Mouse (Mus musculus) midbrain, postnatal 0 days (tissue): ENCODE data around the gene AI854703. TPM values are rescaled to one million over a fixed set of nuclear protein-coding genes. Genes with fewer than 3 reads are reported as not detected.

Experiments
- ATAC-seq: fragments of 200-750 bp; cut with Nextera tagmentation; 2 replicates; pipeline ENCODE4 v1.8.0; 2017; ENCODE audit warnings: moderate number of reproducible peaks, mild to moderate bottlenecking, moderate TSS enrichment, moderate library complexity; ENCODE audit not compliant: low FRiP score
- DNase-seq: peaks from one replicate; pipeline ENCODE4 v3.0.0-alpha.2; 2015; ENCODE audit warnings: low spot score
- H3K27ac ChIP-seq: fragments of 300-500 bp; sonication (generic); 2 replicates; pipeline ENCODE4 v1.5.1; 2014; ENCODE audit warnings: low read depth, mild to moderate bottlenecking, low read length, mixed read lengths
- H3K27me3 ChIP-seq: fragments of 300-500 bp; sonication (generic); 2 replicates; pipeline ENCODE4 v1.6.1; 2014; ENCODE audit warnings: low read length, control low read depth, mixed read lengths; ENCODE audit not compliant: insufficient read depth
- H3K36me3 ChIP-seq: fragments of 300-500 bp; sonication (generic); 2 replicates; pipeline ENCODE4 v1.6.1; 2014; ENCODE audit warnings: low read length, control low read depth, mixed read lengths; ENCODE audit not compliant: insufficient read depth
- H3K4me1 ChIP-seq: fragments of 300-500 bp; sonication (generic); 2 replicates; pipeline ENCODE4 v1.6.1; 2014; ENCODE audit warnings: mild to moderate bottlenecking, control low read depth, antibody characterized with exemption, low read length, mixed read lengths; ENCODE audit not compliant: insufficient read depth
- H3K4me2 ChIP-seq: fragments of 300-500 bp; sonication (generic); 2 replicates; pipeline ENCODE4 v1.6.1; 2014; ENCODE audit warnings: low read depth, mild to moderate bottlenecking, low read length, mixed read lengths; ENCODE audit not compliant: poor library complexity, severe bottlenecking
- H3K4me3 ChIP-seq: fragments of 300-500 bp; sonication (generic); 2 replicates; pipeline ENCODE4 v1.5.1; 2014; ENCODE audit warnings: low read depth, mild to moderate bottlenecking, low read length, moderate library complexity
- H3K9ac ChIP-seq: fragments of 300-500 bp; sonication (generic); replicated peaks from 2 replicates; pipeline ENCODE4 v1.6.1; 2014; ENCODE audit warnings: mild to moderate bottlenecking, low read length, moderate library complexity, mixed read lengths; ENCODE audit not compliant: poor library complexity, severe bottlenecking
- H3K9me3 ChIP-seq: fragments of 300-500 bp; sonication (generic); 2 replicates; pipeline ENCODE4 v1.6.1; 2016; ENCODE audit warnings: low read length, control low read depth
- CTCF ChIP-seq: IDR thresholded peaks from 2 replicates; pipeline ENCODE4 v1.5.1; 2016; ENCODE audit warnings: antibody characterized with exemption, mild to moderate bottlenecking
- WGBS: fragments of 180-500 bp; shearing (Covaris S2); extraction: QIAGEN DNeasy Blood & Tissue Kit; methylation state at CpG from one replicate; pipeline ENCODE4 v1.1.7; 2014; 5-methylcytosine and 5-hydroxymethylcytosine counted together
- polyA plus RNA-seq: library from polyadenylated mRNA; unstranded; fragments of >200 nt; fragmentation: Nextera tagmentation; extraction: Ambion mirVana; gene quantifications from 2 replicates; pipeline ENCODE4 v1.2.1, GENCODE M21; 2015
- total RNA-seq: library from RNA; depleted of rRNA; stranded (reverse); fragments of >200 nt; gene quantifications from 2 replicates; pipeline ENCODE4 v1.2.3, GENCODE M21; 2014; rRNA removed

The AI854703 gene
- total and polyA plus RNA-seq, 2 experiments from 2014 or later, result 28.5 to 57.1 TPM

- TF ChIP-seq CTCF, result no peak
- no peak overlapping the region for H3K9ac ChIP-seq
- no peaks in the 10 kb centered on the region for H3K4me1 ChIP-seq
- no peak overlapping the region for H3K27ac ChIP-seq
- ATAC-seq, result no peak
- no peaks in the 10 kb centered on the region for H3K27me3 ChIP-seq
- DNase-seq, result no peak
- 95% methylated on average over 17 of the region's 17 CpGs for WGBS
- no peaks in the 10 kb centered on the region for H3K36me3 ChIP-seq
- H3K4me2 ChIP-seq, result no peak overlapping the region
- H3K4me3 ChIP-seq, result no peak overlapping the region
- no peaks in the 10 kb centered on the region for H3K9me3 ChIP-seq
These were observed 51.2 kb downstream of the AI854703 start for GRCm38 (mm10) chr6:48677492-48678345.

DNA sequence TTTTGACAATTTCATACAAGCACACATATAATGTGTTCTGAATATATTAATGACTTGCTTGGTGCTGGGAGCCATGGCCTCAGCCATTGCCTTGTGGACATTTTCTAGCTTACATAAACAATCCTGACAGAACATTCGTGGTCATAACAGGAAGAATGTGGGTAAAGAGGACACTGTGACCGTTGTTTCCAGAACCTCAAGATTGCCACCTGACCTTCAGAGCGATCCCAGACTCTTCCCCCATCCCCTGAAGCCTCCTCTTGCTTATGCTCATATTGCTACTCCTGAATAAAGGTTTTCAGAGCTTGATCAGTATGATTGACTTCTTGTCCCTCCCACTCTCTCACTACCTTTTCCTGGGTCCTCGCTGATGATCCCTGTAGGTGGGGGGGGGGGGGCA, 51.8 kb downstream of the AI854703 start:
- H3K9me3 ChIP-seq, result no peaks in the 10 kb centered on the region
- TF ChIP-seq CTCF, result no peak
- H3K9ac ChIP-seq, result no peak overlapping the region
- H3K4me3 ChIP-seq, result no peak overlapping the region
- no peaks in the 10 kb centered on the region for H3K27me3 ChIP-seq
- H3K4me2 ChIP-seq, result no peak overlapping the region
- 84% methylated on average over 4 of the region's 4 CpGs for WGBS
- no peaks in the 10 kb centered on the region for H3K36me3 ChIP-seq
- ATAC-seq (no peak), DNase-seq (no peak)
- no peaks in the 10 kb centered on the region for H3K4me1 ChIP-seq
- H3K27ac ChIP-seq, result no peak overlapping the region

DNA sequence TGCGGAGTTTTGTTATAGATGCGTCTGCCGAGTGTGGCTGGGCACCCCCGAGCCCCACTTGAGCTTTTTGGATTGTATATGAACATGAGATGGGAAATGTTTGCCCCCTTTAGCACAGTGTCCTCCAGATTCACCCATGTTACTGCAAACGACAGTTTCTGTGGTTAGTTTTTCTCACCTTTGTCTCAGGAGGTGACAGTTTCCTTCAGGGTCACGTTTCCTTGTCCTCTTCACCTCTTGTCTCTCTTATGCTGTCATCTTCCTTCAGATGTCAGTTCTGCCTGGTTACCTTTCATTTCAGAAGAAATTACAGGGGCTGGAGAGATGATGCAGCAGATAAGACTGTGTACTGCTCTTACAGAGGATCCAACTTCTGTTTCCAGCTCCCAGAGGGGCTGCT, 53.1 kb downstream of the AI854703 start:
- H3K4me2 ChIP-seq, result no peak overlapping the region
- no peaks in the 10 kb centered on the region for H3K9me3 ChIP-seq
- no peak for DNase-seq
- H3K36me3 ChIP-seq, result no peaks in the 10 kb centered on the region
- H3K27ac ChIP-seq, result no peak overlapping the region
- H3K4me3 ChIP-seq, result no peak overlapping the region
- no peaks in the 10 kb centered on the region for H3K4me1 ChIP-seq
- no peak overlapping the region for H3K9ac ChIP-seq
- WGBS, result 90% methylated on average over 6 of the region's 6 CpGs
- H3K27me3 ChIP-seq, result no peaks in the 10 kb centered on the region
- no peak for ATAC-seq
- TF ChIP-seq CTCF, result no peak

DNA sequence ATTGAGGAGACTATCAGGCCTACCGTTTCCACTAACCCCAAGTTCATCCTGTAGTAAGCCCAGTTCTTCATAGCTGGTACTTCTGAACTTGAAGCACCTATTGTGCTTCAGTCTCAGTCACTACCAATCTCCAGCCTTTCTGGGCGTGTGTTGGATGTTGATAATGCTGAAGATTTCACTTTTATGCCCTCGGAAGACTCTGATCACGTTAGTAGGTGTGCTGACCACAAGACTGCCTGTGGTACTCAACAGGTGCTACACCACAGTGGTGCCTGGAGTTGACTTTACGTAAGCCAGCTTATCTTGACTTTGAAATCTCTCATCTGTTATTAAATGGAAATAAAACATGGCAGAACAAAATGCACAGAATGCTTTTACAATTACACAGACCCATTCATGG, 53.9 kb downstream of the AI854703 start:
- Histone ChIP-seq H3K4me2 (no peak overlapping the region), H3K27ac (no peak overlapping the region), H3K9ac (no peak overlapping the region), H3K4me3 (no peak overlapping the region), H3K9me3 (no peaks in the 10 kb centered on the region), H3K27me3 (no peaks in the 10 kb centered on the region), H3K4me1 (no peaks in the 10 kb centered on the region), H3K36me3 (no peaks in the 10 kb centered on the region)
- ATAC-seq (no peak), DNase-seq (no peak)
- TF ChIP-seq CTCF, result no peak
- 83% methylated on average over 5 of the region's 5 CpGs for WGBS

DNA sequence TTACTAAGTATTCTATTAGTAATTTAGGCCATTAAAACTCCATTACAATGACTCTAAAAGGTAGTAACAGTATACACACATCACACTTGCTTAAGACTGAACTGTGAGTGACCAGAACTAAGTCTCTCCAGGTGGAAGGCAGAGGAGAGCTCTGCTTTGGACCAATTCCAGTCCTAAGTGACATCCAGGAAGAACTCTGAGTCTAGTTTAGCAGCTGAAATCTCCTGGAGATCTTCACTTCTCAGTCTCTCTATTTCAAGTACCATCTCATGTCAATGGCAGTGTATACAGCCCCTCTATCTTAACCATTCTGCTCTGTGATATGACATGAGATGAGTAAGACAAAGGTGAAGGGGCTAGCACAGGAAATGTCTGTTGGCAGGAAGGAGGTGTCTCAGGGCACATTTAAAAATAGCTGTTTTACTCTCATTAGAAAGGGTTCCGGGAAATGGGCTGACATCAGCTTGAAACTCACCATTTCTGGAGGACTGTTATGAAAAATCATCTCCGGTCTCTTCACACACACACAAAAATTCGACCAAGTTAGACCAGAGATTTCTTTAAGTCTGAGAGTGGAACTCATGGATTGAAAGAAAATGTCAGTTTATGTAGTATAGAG, 55.0 kb downstream of the AI854703 start:
- Histone ChIP-seq H3K4me2 (no peak overlapping the region), H3K36me3 (no peaks in the 10 kb centered on the region), H3K9ac (no peak overlapping the region), H3K27ac (no peak overlapping the region), H3K27me3 (no peaks in the 10 kb centered on the region), H3K4me3 (no peak overlapping the region), H3K4me1 (no peaks in the 10 kb centered on the region), H3K9me3 (no peaks in the 10 kb centered on the region)
- ATAC-seq (no peak), DNase-seq (no peak)
- WGBS, result 81% methylated on average over 3 of the region's 3 CpGs
- TF ChIP-seq CTCF, result no peak

- Histone ChIP-seq H3K9ac (no peak overlapping the region), H3K4me2 (no peak overlapping the region), H3K4me3 (no peak overlapping the region), H3K27me3 (no peaks in the 10 kb centered on the region), H3K4me1 (no peaks in the 10 kb centered on the region), H3K27ac (no peak overlapping the region), H3K9me3 (no peaks in the 10 kb centered on the region), H3K36me3 (no peaks in the 10 kb centered on the region)
- no peak for ATAC-seq
- 66% methylated on average over 4 of the region's 4 CpGs for WGBS
- no peak for DNase-seq
- TF ChIP-seq CTCF, result no peak
These were observed 55.7 kb downstream of the AI854703 start for GRCm38 (mm10) chr6:48682271-48682670.

Other genes starting within 250 kb of the AI854703 start
- gene Krba1, start 231.2 kb upstream of the AI854703 start, total RNA-seq, result 44.0 and 44.8 TPM in 2 replicates
- 20.8 and 20.9 TPM in 2 replicates for gene Krba1, start 231.2 kb upstream of the AI854703 start, polyA plus RNA-seq
- gene Zfp467, start 180.9 kb upstream of the AI854703 start, total RNA-seq, result 28.0 and 43.0 TPM in 2 replicates
- 41.7 and 44.6 TPM in 2 replicates for gene Zfp467, start 180.9 kb upstream of the AI854703 start, polyA plus RNA-seq
- gene Sspo, start 178.5 kb upstream of the AI854703 start, total RNA-seq, result 4.6 and 7.3 TPM in 2 replicates
- gene Sspo, start 178.5 kb upstream of the AI854703 start, polyA plus RNA-seq, result 0.67 and 1.2 TPM in 2 replicates
- gene Atp6v0e2, start 89.1 kb upstream of the AI854703 start, total RNA-seq, result 398 and 447 TPM in 2 replicates
- gene Atp6v0e2, start 89.1 kb upstream of the AI854703 start, polyA plus RNA-seq, result 497 and 556 TPM in 2 replicates
- gene Lrrc61, start 72.0 kb upstream of the AI854703 start, total RNA-seq, result 29.4 and 82.4 TPM in 2 replicates
- 21.4 and 23.3 TPM in 2 replicates for gene Lrrc61, start 72.0 kb upstream of the AI854703 start, polyA plus RNA-seq
- 4.6 and 6.6 TPM in 2 replicates for gene Rarres2, start 54.0 kb upstream of the AI854703 start, total RNA-seq
- 7.4 and 10.6 TPM in 2 replicates for gene Rarres2, start 54.0 kb upstream of the AI854703 start, polyA plus RNA-seq
- gene Gm45021, start 37.2 kb upstream of the AI854703 start, total RNA-seq, result not detected in 2 replicates
- not detected in 2 replicates for gene Gm45021, start 37.2 kb upstream of the AI854703 start, polyA plus RNA-seq
- gene Repin1, start 32.9 kb upstream of the AI854703 start, total RNA-seq, result 76.5 and 91.5 TPM in 2 replicates
- gene Repin1, start 32.9 kb upstream of the AI854703 start, polyA plus RNA-seq, result 41.2 and 42.8 TPM in 2 replicates
- not detected in 2 replicates for gene Gm44965, start 32.8 kb upstream of the AI854703 start, total RNA-seq
- gene Gm44965, start 32.8 kb upstream of the AI854703 start, polyA plus RNA-seq, result 0.75 and 1.7 TPM in 2 replicates
- gene Zfp775, start 24.7 kb upstream of the AI854703 start, total RNA-seq, result 8.6 and 9.5 TPM in 2 replicates
- gene Zfp775, start 24.7 kb upstream of the AI854703 start, polyA plus RNA-seq, result 8.6 and 9.5 TPM in 2 replicates
- 0.60 and 0.76 TPM in 2 replicates for gene Gimap8, start 20.5 kb downstream of the AI854703 start, total RNA-seq
- gene Gimap8, start 20.5 kb downstream of the AI854703 start, polyA plus RNA-seq, result 0.45 and 0.53 TPM in 2 replicates
- 0.55 and 0.71 TPM in 2 replicates for gene Gimap9, start 49.4 kb downstream of the AI854703 start, total RNA-seq
- 1.1 TPM in 2 replicates for gene Gimap9, start 49.4 kb downstream of the AI854703 start, polyA plus RNA-seq
- 0.66 and 0.77 TPM in 2 replicates for gene Gimap4, start 57.8 kb downstream of the AI854703 start, total RNA-seq
- 0.25 and 0.48 TPM in 2 replicates for gene Gimap4, start 57.8 kb downstream of the AI854703 start, polyA plus RNA-seq
- 3.0 and 6.1 TPM in 2 replicates for gene Gimap6, start 81.5 kb downstream of the AI854703 start, total RNA-seq
- gene Gimap6, start 81.5 kb downstream of the AI854703 start, polyA plus RNA-seq, result 5.4 and 5.7 TPM in 2 replicates
- gene Gm28053, start 91.8 kb downstream of the AI854703 start, total RNA-seq, result not detected in 2 replicates
- gene Gm28053, start 91.8 kb downstream of the AI854703 start, polyA plus RNA-seq, result not detected in 2 replicates
- gene Gimap7, start 91.9 kb downstream of the AI854703 start, total RNA-seq, result not detected in 2 replicates
- not detected in 2 replicates for gene Gimap7, start 91.9 kb downstream of the AI854703 start, polyA plus RNA-seq
- gene Gimap1, start 112.3 kb downstream of the AI854703 start, total RNA-seq, result 1.6 and 2.1 TPM in 2 replicates
- 2.9 and 4.0 TPM in 2 replicates for gene Gimap1, start 112.3 kb downstream of the AI854703 start, polyA plus RNA-seq
- 0.33 and 0.38 TPM in 2 replicates for gene Gimap5, start 119.4 kb downstream of the AI854703 start, total RNA-seq
- gene Gimap5, start 119.4 kb downstream of the AI854703 start, polyA plus RNA-seq, result 1.3 and 1.4 TPM in 2 replicates
- gene Gimap3, start 144.1 kb downstream of the AI854703 start, total RNA-seq, result not detected in 2 replicates
- gene Gimap3, start 144.1 kb downstream of the AI854703 start, polyA plus RNA-seq, result not detected in 2 replicates
- 15.1 and 24.3 TPM in 2 replicates for gene Tmem176a, start 214.2 kb downstream of the AI854703 start, total RNA-seq
- 27.0 and 31.6 TPM in 2 replicates for gene Tmem176a, start 214.2 kb downstream of the AI854703 start, polyA plus RNA-seq
- 65.5 and 70.7 TPM in 2 replicates for gene Tmem176b, start 214.7 kb downstream of the AI854703 start, total RNA-seq
- gene Tmem176b, start 214.7 kb downstream of the AI854703 start, polyA plus RNA-seq, result 107 and 112 TPM in 2 replicates
- gene Aoc1, start 246.1 kb downstream of the AI854703 start, total RNA-seq, result not detected in 2 replicates
- gene Aoc1, start 246.1 kb downstream of the AI854703 start, polyA plus RNA-seq, result 0.14 and 0.23 TPM in 2 replicates